Mouse (Mus musculus): ENCODE data around the gene Slc9b2.

- TF ChIP-seq CTCF (IDR thresholded peaks at IDR 0.05; ENCODE audit: extremely low read depth, insufficient read depth, insufficient read length, insufficient replicate concordance) (no peak), POLR2A (IDR thresholded peaks at IDR 0.05; ENCODE audit: low read depth, low read length) (no peak)
Measured at GRCm38 (mm10) chr3:135260233-135260632, 47.3 kb upstream of the Slc9b2 start.

All from spleen, adult 2 months (tissue).